Mouse (Mus musculus): ENCODE data around the gene Ugt1a10.

DNA sequence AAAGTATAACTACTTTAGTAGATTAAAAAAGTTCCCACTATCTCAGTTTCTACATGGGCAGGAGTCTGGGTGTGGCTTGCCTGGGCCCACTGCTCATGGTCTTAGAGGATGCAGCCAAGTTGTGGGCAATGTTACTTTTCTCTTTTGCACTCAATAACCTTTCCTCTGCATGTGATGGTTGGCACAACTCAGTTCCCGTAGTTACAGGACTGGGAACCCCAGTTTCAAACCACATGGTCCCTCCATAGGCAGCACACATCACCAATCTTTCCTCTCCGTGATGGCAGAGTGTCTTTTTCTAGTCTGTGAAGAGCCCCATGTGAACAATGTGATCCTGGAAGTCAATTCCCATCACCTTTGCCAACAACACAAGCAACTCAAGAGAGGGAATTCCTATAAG, 172.3 kb downstream of the Ugt1a10 start:
- TF ChIP-seq CTCF (IDR thresholded peaks at IDR 0.05; ENCODE audit: low read depth) (no peak), EP300 (IDR thresholded peaks at IDR 0.05; ENCODE audit: low read depth) (no peak)
